Mouse (Mus musculus): ENCODE measurements around the gene Smr2.

- TF ChIP-seq USF1 (IDR thresholded peaks at IDR 0.05; ENCODE audit: low read depth) (no peak), POLR2A (IDR thresholded peaks at IDR 0.05; ENCODE audit: insufficient read length, low read depth) (no peak), POLR2AphosphoS2 (IDR thresholded peaks at IDR 0.05; ENCODE audit: insufficient read length, low read depth) (no peak), E2F4 (IDR thresholded peaks at IDR 0.05; ENCODE audit: insufficient read depth) (no peak), TCF12 (IDR thresholded peaks at IDR 0.05; ENCODE audit: insufficient read depth, poor library complexity, severe bottlenecking) (no peak), MYOG (IDR thresholded peaks at IDR 0.05; ENCODE audit: control insufficient read depth in 1 of 3, insufficient read depth in 1 of 3, insufficient read length in 2 of 3, low read depth in 2 of 3) (no peak), MYOD1 (IDR thresholded peaks at IDR 0.05; ENCODE audit: control insufficient read depth in 1 of 3, insufficient read length in 2 of 3, low read depth in 2 of 3) (no peak), MAX (IDR thresholded peaks at IDR 0.05; ENCODE audit: low read depth) (no peak)
These were observed 25.1 kb downstream of the Smr2 start, which contains the start of gene Gm11116 for GRCm38 (mm10) chr5:88111430-88111829.

All from myocyte (in vitro differentiated cells).